Mouse (Mus musculus): ENCODE data around the gene Gdi2. TPM values are rescaled to one million over a fixed set of nuclear protein-coding genes. Genes with fewer than 3 reads are reported as not detected.

Gene Gdi2
- polyA plus RNA-seq, 2 experiments: 234 to 463 TPM

- TF ChIP-seq POLR2A (IDR thresholded peaks at IDR 0.05; ENCODE audit: borderline replicate concordance, extremely low read depth, insufficient read depth, insufficient read length): no peak
- ATAC-seq (ENCODE audit: low FRiP score, low read depth) (no peak), DNase-seq (ENCODE audit: low spot score) (no peak)
- Histone ChIP-seq H3K4me3 (replicated peaks; ENCODE audit: low read length) (peak overlapping the region; percentile 94), H3K36me3 (ENCODE audit: control insufficient read depth, insufficient read depth, low read length) (no peaks in the 10 kb centered on the region), H3K4me1 (ENCODE audit: control insufficient read depth, insufficient read depth, low read length) (no peaks in the 10 kb centered on the region), H3K9me3 (ENCODE audit: control insufficient read depth, low read length) (no peaks in the 10 kb centered on the region), H3K27me3 (ENCODE audit: control insufficient read depth, insufficient read depth, low read length) (no peaks in the 10 kb centered on the region), H3K4me2 (replicated peaks; ENCODE audit: low read depth, low read length, severe bottlenecking) (peak overlapping the region; percentile 52), H3K9ac (ENCODE audit: low read depth, low read length, severe bottlenecking) (peak overlapping the region; percentile 88), H3K27ac (replicated peaks; ENCODE audit: low read depth, low read length) (0 out of 2 replicates have a peak overlapping the region, but pooled peaks have one; percentile 96)
- WGBS: 25% methylated on average over 8 of the region's 8 CpGs
These were observed 71.9 kb downstream of the Gdi2 start for GRCm38 (mm10) chr13:3609780-3610117.

- H3K27ac ChIP-seq (replicated peaks; ENCODE audit: low read depth, low read length): peak overlapping the region; percentile 96
- H3K4me3 ChIP-seq (replicated peaks; ENCODE audit: low read length): peak overlapping the region; percentile 94
- no peaks in the 10 kb centered on the region for H3K9me3 ChIP-seq (ENCODE audit: control insufficient read depth, low read length)
- no peaks in the 10 kb centered on the region for H3K36me3 ChIP-seq (ENCODE audit: control insufficient read depth, insufficient read depth, low read length)
- H3K4me2 ChIP-seq (replicated peaks; ENCODE audit: low read depth, low read length, severe bottlenecking): peak overlapping the region; percentile 52
- peak; percentile 25 for ATAC-seq (ENCODE audit: low FRiP score, low read depth)
- WGBS: 1% methylated on average over 45 of the region's 50 CpGs
- no peaks in the 10 kb centered on the region for H3K27me3 ChIP-seq (ENCODE audit: control insufficient read depth, insufficient read depth, low read length)
- H3K9ac ChIP-seq (ENCODE audit: low read depth, low read length, severe bottlenecking): peak overlapping the region; percentile 88
- no peaks in the 10 kb centered on the region for H3K4me1 ChIP-seq (ENCODE audit: control insufficient read depth, insufficient read depth, low read length)
- TF ChIP-seq POLR2A (IDR thresholded peaks at IDR 0.05; ENCODE audit: borderline replicate concordance, extremely low read depth, insufficient read depth, insufficient read length): no peak
- peak; percentile 18 for DNase-seq (ENCODE audit: low spot score)
These were observed 72.4 kb downstream of the Gdi2 start for GRCm38 (mm10) chr13:3610118-3610794.

DNA sequence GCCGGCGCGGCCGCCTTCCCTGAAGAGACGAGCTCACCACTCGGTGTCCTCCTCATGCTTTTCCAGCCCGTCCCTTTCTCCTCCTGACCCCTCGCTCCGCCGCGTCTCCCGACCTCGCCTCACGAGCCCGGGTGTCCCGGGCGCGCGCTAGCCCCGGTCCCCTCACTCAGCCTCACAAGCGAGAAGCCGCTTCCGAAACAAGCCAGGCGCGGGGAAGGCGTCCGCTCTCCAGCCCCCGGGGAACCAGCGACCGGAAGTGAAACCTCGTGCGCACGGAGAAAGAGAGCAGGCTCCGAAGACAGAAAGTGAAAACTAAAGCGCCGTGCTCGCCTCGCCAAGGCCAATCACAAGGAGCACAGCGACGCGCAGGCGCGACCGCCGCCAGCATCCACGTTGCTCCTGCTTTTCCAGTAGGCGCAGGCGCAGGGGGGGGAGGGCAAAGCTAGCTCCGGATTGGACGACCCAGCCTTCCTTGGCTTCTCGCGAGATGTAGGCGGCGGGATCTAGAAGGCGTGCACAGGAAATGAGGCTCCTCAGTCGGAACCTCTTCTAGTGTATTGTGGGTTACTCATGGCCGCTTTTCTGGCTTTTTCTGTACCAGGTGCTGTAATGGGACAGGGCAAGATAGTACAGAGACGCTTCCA is 73.1 kb downstream of the Gdi2 start, which contains the start of gene Fam208b:
TSS of gene Fam208b (minus strand) at position 314 of the 644 bp plus-strand sequence.
- Histone ChIP-seq H3K9ac (ENCODE audit: low read depth, low read length, severe bottlenecking) (peak within 1 kb of the TSS; percentile 88), H3K9me3 (ENCODE audit: control insufficient read depth, low read length) (no peaks in the 10 kb centered on the region), H3K27me3 (ENCODE audit: control insufficient read depth, insufficient read depth, low read length) (no peaks in the 10 kb centered on the region), H3K4me2 (replicated peaks; ENCODE audit: low read depth, low read length, severe bottlenecking) (peak within 1 kb of the TSS; percentile 52), H3K4me1 (ENCODE audit: control insufficient read depth, insufficient read depth, low read length) (no peaks in the 10 kb centered on the region), H3K27ac (replicated peaks; ENCODE audit: low read depth, low read length) (peak within 1 kb of the TSS; percentile 96), H3K36me3 (ENCODE audit: control insufficient read depth, insufficient read depth, low read length) (no peaks in the 10 kb centered on the region), H3K4me3 (replicated peaks; ENCODE audit: low read length) (peak within 1 kb of the TSS; percentile 94)
- under 1% methylated on average over 58 of the region's 58 CpGs for WGBS
- ATAC-seq (ENCODE audit: low FRiP score, low read depth) (peak; percentile 98), DNase-seq (ENCODE audit: low spot score) (peak; percentile 99)
- TF ChIP-seq POLR2A (IDR thresholded peaks at IDR 0.05; ENCODE audit: borderline replicate concordance, extremely low read depth, insufficient read depth, insufficient read length): 0 out of 2 replicates have a peak, but pooled peaks have one; percentile 56

Other genes with a start within 250 kb of the Gdi2 start
- gene Fam208b, start 73.0 kb downstream of the Gdi2 start, polyA plus RNA-seq (2012; rRNA removed): 24.6 and 29.9 TPM in 2 replicates
- gene Fam208b, start 73.0 kb downstream of the Gdi2 start, polyA plus RNA-seq (2014; fragmentation: Nextera tagmentation; extraction: Ambion mirVana): 19.6 and 19.7 TPM in 2 replicates
- gene Asb13, start 96.0 kb downstream of the Gdi2 start, polyA plus RNA-seq (2012; rRNA removed): 12.8 and 13.6 TPM in 2 replicates
- 6.8 and 8.4 TPM in 2 replicates for gene Asb13, start 96.0 kb downstream of the Gdi2 start, polyA plus RNA-seq (2014; fragmentation: Nextera tagmentation; extraction: Ambion mirVana)

Measured in limb, embryonic 14.5 days (tissue).